Mouse (Mus musculus): ENCODE data around the gene Ubl7. TPM values are rescaled to one million over a fixed set of nuclear protein-coding genes. Genes with fewer than 3 reads are reported as not detected.

Ubl7 gene
- total and polyA plus RNA-seq, 2 experiments from 2014 or later: 81.7 to 155 TPM

DNA sequence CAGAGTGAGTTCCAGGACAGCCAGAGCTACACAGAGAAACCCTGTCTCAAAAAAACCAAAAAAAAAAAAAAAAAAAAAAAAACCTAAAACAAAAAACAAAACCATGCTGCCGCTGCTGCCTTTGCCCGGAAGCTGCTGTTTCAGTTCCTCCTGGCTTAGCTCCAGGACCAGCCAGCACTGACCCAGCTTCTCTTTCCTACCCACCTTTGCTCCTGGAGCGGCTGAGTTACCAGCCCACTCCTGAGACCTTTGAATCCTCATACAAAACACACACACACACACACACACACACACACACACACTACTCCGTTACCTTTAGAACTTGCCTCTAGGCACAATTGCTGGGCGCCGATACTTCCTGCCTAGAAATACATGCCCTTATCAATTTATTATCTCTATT lies 22.7 kb upstream of the Ubl7 start:
- 65% methylated on average over 6 of the region's 6 CpGs for WGBS
- no peaks in the 10 kb centered on the region for H3K9me3 ChIP-seq (ENCODE audit: low read length)
- no peak overlapping the region for H3K9ac ChIP-seq
- H3K4me1 ChIP-seq (ENCODE audit: insufficient read depth): no peaks in the 10 kb centered on the region
- no peak overlapping the region for H3K4me3 ChIP-seq (ENCODE audit: low read depth, low read length)
- no peak for DNase-seq
- H3K36me3 ChIP-seq (ENCODE audit: insufficient read depth): no peaks in the 10 kb centered on the region
- TF ChIP-seq CTCF (IDR thresholded peaks at IDR 0.05; ENCODE audit: low read depth): no peak
- ATAC-seq: no peak
- H3K27ac ChIP-seq (ENCODE audit: low read depth, low read length): no peak overlapping the region
- H3K27me3 ChIP-seq (ENCODE audit: insufficient read depth, low read length): no peaks in the 10 kb centered on the region
- H3K4me2 ChIP-seq (ENCODE audit: low read depth): no peak overlapping the region

DNA sequence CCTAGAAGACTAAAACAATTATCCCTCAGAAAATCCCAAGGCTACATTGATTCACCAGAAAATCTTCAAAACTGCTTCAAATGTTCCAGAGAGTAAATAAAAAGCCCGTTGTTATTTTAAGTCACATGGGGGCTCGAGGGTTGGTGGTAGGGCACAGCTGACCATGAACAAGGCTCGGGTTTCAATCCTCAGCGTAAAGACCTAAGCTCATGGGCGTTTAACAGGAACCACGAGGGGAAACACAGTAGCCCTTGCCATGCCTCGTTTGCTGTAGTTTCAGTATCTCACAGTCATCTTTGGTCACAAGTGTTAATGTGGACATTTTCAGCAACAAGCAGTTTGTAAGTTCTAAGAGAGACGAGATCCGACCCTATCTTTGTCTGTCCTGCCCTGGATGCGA lies 10.3 kb upstream of the Ubl7 start:
- no peak for TF ChIP-seq CTCF (IDR thresholded peaks at IDR 0.05; ENCODE audit: low read depth)
- WGBS: 48% methylated on average over 10 of the region's 10 CpGs
- Histone ChIP-seq H3K4me1 (ENCODE audit: insufficient read depth) (peaks cover 10% of the 10 kb centered on the region), H3K27me3 (ENCODE audit: insufficient read depth, low read length) (no peaks in the 10 kb centered on the region), H3K4me2 (ENCODE audit: low read depth) (no peak overlapping the region), H3K36me3 (ENCODE audit: insufficient read depth) (no peaks in the 10 kb centered on the region), H3K9ac (no peak overlapping the region), H3K4me3 (ENCODE audit: low read depth, low read length) (no peak overlapping the region), H3K27ac (ENCODE audit: low read depth, low read length) (peak overlapping the region; percentile 79; the same call in 1 of the 2 replicates), H3K9me3 (ENCODE audit: low read length) (no peaks in the 10 kb centered on the region)
- DNase-seq (no peak), ATAC-seq (no peak)

DNA sequence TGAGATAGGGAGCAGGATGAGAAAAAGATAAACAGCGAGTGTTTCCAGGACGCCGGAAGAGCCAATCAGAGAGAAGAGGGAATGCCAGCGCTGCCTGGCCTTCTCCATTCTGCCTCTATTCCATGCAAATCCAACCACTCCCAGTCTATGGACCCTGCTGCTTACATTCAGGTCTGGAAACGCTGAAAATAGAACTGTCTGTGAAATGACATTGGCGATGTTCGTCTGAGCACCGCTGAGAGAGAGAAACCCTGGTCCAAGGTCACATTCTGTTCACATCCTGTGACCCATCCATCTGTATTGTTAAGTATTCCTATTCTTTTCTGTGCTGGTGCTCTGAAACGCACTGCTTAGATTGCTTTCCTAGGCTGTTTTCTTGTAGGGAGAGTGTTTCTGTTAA lies 9.6 kb upstream of the Ubl7 start:
- 3% methylated on average over 9 of the region's 9 CpGs for WGBS
- DNase-seq: peak; percentile 77
- Histone ChIP-seq H3K4me3 (ENCODE audit: low read depth, low read length) (no peak overlapping the region), H3K9me3 (ENCODE audit: low read length) (no peaks in the 10 kb centered on the region), H3K4me2 (ENCODE audit: low read depth) (peak overlapping the region; percentile 9), H3K36me3 (ENCODE audit: insufficient read depth) (no peaks in the 10 kb centered on the region), H3K27ac (ENCODE audit: low read depth, low read length) (peak overlapping the region; percentile 79), H3K27me3 (ENCODE audit: insufficient read depth, low read length) (no peaks in the 10 kb centered on the region), H3K4me1 (ENCODE audit: insufficient read depth) (peaks cover 10% of the 10 kb centered on the region), H3K9ac (peak overlapping the region; percentile 23; the same call in 1 of the 2 replicates)
- TF ChIP-seq CTCF (IDR thresholded peaks at IDR 0.05; ENCODE audit: low read depth): no peak
- ATAC-seq: peak; percentile 92

DNA sequence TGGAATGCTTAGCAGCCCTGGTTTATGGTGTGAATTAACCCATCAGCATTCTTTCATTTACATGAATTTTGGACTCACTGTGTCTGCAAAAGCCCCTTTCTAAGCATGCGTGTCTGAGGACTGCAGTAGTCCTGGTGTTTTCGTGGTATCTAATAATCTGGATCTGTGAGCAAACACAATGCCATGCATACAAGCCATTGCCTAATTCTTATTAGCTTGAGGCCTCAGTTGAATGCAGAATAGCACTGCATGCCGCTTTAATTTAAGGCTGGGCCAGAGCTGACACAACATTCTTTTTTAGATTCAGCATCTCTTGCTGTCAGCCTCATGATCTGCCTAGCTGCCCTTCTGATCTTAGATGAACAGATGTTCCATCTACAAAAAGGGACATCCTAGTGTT lies 9.2 kb upstream of the Ubl7 start:
- H3K27me3 ChIP-seq (ENCODE audit: insufficient read depth, low read length): no peaks in the 10 kb centered on the region
- DNase-seq (no peak), ATAC-seq (peak; percentile 61)
- no peak for TF ChIP-seq CTCF (IDR thresholded peaks at IDR 0.05; ENCODE audit: low read depth)
- H3K36me3 ChIP-seq (ENCODE audit: insufficient read depth): no peaks in the 10 kb centered on the region
- H3K27ac ChIP-seq (ENCODE audit: low read depth, low read length): peak overlapping the region; percentile 79
- WGBS: 16% methylated on average over 3 of the region's 3 CpGs
- H3K4me3 ChIP-seq (ENCODE audit: low read depth, low read length): no peak overlapping the region
- H3K4me2 ChIP-seq (ENCODE audit: low read depth): peak overlapping the region; percentile 9; the same call in 1 of the 2 replicates
- peaks cover 10% of the 10 kb centered on the region for H3K4me1 ChIP-seq (ENCODE audit: insufficient read depth)
- no peaks in the 10 kb centered on the region for H3K9me3 ChIP-seq (ENCODE audit: low read length)
- peak overlapping the region; percentile 23; the same call in 1 of the 2 replicates for H3K9ac ChIP-seq

DNA sequence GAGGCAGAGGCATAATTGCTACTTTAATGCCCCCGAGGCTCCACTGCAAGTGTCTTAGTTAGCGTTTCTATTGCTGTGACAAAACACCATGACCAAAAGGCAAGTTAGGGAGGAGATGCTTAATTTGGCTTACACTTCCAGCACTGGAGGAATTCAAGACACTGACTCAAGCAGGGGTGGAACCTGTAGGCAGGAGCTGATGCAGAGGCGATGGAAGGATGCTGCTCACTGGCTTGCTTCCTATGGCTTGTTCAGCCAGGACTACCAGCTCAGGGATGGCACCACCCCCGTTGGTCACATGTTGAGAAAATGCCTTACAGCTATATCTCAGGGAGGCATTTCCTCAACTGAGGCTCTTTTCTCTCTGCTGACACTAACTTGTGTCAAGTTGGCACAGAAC lies 8.6 kb upstream of the Ubl7 start:
- DNase-seq (peak; percentile 8), ATAC-seq (no peak)
- Histone ChIP-seq H3K27ac (ENCODE audit: low read depth, low read length) (0 out of 2 replicates have a peak overlapping the region, but pooled peaks have one; percentile 79), H3K36me3 (ENCODE audit: insufficient read depth) (no peaks in the 10 kb centered on the region), H3K4me3 (ENCODE audit: low read depth, low read length) (no peak overlapping the region), H3K4me1 (ENCODE audit: insufficient read depth) (peaks cover 10% of the 10 kb centered on the region), H3K4me2 (ENCODE audit: low read depth) (no peak overlapping the region), H3K9ac (no peak overlapping the region), H3K27me3 (ENCODE audit: insufficient read depth, low read length) (no peaks in the 10 kb centered on the region), H3K9me3 (ENCODE audit: low read length) (no peaks in the 10 kb centered on the region)
- no peak for TF ChIP-seq CTCF (IDR thresholded peaks at IDR 0.05; ENCODE audit: low read depth)
- 39% methylated on average over 4 of the region's 4 CpGs for WGBS

DNA sequence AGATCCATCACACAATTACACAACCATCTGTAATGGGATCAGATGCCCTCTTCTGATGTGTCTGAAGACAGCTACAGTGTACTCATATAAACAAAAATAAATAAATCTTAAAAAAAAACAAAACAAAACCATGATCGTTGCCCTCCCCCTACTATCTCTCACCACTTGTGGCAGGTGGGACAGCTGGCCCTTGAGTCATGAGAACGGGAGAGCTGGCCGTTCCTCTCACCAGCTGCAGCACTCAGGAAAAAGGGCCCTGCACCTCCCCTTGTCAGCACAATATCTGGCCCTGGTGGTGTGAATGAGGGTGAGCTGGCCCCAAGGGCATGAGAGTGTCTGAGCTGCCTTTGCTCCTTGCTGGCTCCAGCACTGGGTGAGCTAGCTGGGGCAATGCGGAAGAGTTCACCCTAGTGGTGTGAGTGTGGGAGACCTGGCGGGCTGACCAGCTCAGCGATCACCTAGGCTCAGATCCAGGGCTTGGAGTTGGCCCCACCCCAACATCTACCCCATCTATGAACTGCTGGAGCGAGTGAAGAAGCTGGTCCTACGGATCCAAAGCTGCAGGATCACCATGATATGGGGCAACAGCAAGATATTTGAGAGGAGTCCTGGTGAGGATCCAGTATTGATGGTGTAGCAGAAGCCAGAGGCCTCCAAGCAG lies 7.1 kb upstream of the Ubl7 start:
- Histone ChIP-seq H3K4me2 (ENCODE audit: low read depth) (no peak overlapping the region), H3K4me3 (ENCODE audit: low read depth, low read length) (no peak overlapping the region), H3K9me3 (ENCODE audit: low read length) (no peaks in the 10 kb centered on the region), H3K36me3 (ENCODE audit: insufficient read depth) (no peaks in the 10 kb centered on the region), H3K27ac (ENCODE audit: low read depth, low read length) (no peak overlapping the region), H3K9ac (no peak overlapping the region), H3K4me1 (ENCODE audit: insufficient read depth) (peaks cover 10% of the 10 kb centered on the region), H3K27me3 (ENCODE audit: insufficient read depth, low read length) (no peaks in the 10 kb centered on the region)
- no peak for DNase-seq
- no peak for TF ChIP-seq CTCF (IDR thresholded peaks at IDR 0.05; ENCODE audit: low read depth)
- no peak for ATAC-seq
- 74% methylated on average over 8 of the region's 8 CpGs for WGBS

DNA sequence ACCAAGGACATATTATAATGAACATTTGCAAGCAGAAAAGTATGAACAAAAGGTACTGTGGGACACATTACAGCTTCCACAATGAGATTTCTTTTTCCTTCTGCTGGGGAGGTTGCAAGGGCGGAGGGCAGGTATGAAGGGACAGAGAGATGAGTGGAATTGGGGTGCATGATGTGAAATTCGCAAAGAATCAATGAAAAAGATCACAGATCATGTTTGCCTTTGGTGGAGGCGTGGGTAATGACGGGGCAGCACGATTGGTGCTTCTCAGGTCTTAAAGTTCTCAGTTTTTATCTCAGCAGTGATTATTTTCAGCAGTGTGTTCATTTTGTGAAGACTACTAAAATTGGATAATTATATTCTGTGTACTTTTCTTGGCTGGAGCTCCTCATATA lies 6.5 kb upstream of the Ubl7 start:
- 89% methylated on average over 5 of the region's 5 CpGs for WGBS
- ATAC-seq: no peak

More for the DNA sequence above, 6.5 kb upstream of the Ubl7 start:
- no peaks in the 10 kb centered on the region for H3K9me3 ChIP-seq (ENCODE audit: low read length)
- H3K27me3 ChIP-seq (ENCODE audit: insufficient read depth, low read length): no peaks in the 10 kb centered on the region
- DNase-seq: no peak
- H3K4me3 ChIP-seq (ENCODE audit: low read depth, low read length): no peak overlapping the region
- TF ChIP-seq CTCF (IDR thresholded peaks at IDR 0.05; ENCODE audit: low read depth): no peak
- no peak overlapping the region for H3K4me2 ChIP-seq (ENCODE audit: low read depth)
- no peak overlapping the region for H3K27ac ChIP-seq (ENCODE audit: low read depth, low read length)
- peaks cover 10% of the 10 kb centered on the region for H3K4me1 ChIP-seq (ENCODE audit: insufficient read depth)
- H3K9ac ChIP-seq: no peak overlapping the region
- no peaks in the 10 kb centered on the region for H3K36me3 ChIP-seq (ENCODE audit: insufficient read depth)
